Mouse (Mus musculus): ENCODE data around the gene Klf11. TPM values are rescaled to one million over a fixed set of nuclear protein-coding genes. Genes with fewer than 3 reads are reported as not detected.
"Not testable (repeated sequence)": the region's sequence is repeated elsewhere in the genome, so short reads cannot be mapped to it uniquely, and the experiment has no call there.

Klf11 gene
- total RNA-seq (2021): 10 to 100 TPM; 23.4 to 24.8 TPM

DNA sequence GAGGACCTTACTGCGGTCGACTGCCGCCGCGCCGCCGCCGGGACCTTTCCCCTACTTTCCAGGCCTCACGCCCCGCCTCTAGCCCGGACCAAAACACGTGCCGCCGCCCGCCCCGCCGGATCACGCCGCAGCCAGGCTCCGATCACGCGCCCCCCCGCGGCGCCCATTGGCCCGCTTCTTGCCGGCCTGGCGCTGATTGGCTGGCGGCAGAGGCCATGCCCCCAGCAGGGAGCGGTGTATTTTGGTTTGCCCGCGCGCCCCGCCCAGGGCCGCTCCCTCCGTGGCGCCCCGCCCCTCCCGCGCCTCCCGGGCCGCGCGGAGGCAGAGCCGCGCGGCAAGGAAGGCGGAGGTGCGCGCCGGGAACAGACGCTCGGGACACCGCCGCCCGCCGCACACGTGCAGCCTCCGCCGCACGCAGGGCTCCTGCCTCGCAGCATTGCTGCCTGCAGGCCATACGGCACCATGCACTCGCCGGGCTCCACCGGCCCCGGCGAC lies at the start of gene Klf11:
Gene Klf11 (plus strand): TSS at position 212 of the 495 bp plus-strand sequence.
- peak; percentile 98 for DNase-seq
- intact Hi-C loops (cut with DNase I): no loop called here

DNA sequence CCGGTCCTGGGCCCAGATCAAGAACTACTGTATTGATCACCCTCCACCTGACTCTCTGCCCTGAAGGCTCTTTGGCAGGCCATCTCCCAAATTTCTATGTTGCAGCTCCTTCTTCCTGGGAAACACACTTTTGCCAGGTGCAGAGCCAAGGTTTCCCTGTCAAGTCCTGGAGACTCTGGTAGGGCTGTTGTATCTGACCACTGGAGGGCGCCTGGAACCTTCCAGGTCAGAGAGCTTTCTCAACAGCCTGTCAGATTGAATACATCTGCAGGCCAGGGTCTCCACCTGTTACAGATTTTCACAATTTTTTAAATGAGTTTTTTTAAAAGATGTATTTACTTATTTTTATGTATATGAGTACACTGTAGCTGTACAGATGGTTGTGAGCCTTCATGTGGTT lies 47.8 kb upstream of the Klf11 start:
- DNase-seq: peak; percentile 83
- intact Hi-C loops (cut with DNase I): no loop called here

DNA sequence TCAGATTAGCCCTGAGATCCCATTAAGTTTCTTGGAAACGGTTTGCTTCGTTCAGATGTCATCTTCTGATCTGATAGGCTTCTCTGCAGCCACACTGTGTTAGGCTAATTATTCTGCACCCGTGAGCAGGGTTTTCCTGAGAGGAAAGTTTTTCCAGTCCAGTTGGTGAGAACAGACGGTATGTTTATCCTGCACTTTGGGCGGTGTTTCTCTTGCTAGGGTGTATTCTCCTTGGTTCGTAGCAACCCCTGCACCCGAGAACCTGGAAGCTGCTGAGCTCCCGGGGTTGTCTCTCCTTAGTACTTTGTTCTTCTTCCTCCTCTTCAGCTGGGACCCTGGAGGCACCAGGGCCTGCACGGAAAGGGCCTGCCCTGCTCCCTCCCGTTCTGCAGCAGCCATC lies 44.9 kb upstream of the Klf11 start:
- intact Hi-C loops (cut with DNase I): no loop called here
- no peak for DNase-seq

- intact Hi-C loops (cut with DNase I): no loop called here
- DNase-seq: peak; percentile 33
Observed at GRCm38 (mm10) chr12:24612591-24612990, 38.5 kb upstream of the Klf11 start.

GRCm38 (mm10) chr12:24614452-24615075 lies 36.5 kb upstream of the Klf11 start:
- no peak for DNase-seq
- intact Hi-C loops (cut with DNase I): no loop called here

GRCm38 (mm10) chr12:24615140-24615539 lies 35.9 kb upstream of the Klf11 start:
- intact Hi-C loops (cut with DNase I): no loop called here
- DNase-seq: no peak

- intact Hi-C loops (cut with DNase I): no loop called here
- no peak for DNase-seq
Observed at GRCm38 (mm10) chr12:24619436-24619835, 31.6 kb upstream of the Klf11 start.

- peak; percentile 31 for DNase-seq
Observed at GRCm38 (mm10) chr12:24623486-24624251, 27.4 kb upstream of the Klf11 start.

GRCm38 (mm10) chr12:24626401-24626800 lies 24.7 kb upstream of the Klf11 start:
- intact Hi-C loops (cut with DNase I): loop anchor here (5.0 kb wide), 1 partner anchor 49 kb away; no protein-coding TSS in a partner anchor
- no peak for DNase-seq

More at GRCm38 (mm10) chr12:24623486-24624251, 27.4 kb upstream of the Klf11 start:
- intact Hi-C loops (cut with DNase I): no loop called here

DNA sequence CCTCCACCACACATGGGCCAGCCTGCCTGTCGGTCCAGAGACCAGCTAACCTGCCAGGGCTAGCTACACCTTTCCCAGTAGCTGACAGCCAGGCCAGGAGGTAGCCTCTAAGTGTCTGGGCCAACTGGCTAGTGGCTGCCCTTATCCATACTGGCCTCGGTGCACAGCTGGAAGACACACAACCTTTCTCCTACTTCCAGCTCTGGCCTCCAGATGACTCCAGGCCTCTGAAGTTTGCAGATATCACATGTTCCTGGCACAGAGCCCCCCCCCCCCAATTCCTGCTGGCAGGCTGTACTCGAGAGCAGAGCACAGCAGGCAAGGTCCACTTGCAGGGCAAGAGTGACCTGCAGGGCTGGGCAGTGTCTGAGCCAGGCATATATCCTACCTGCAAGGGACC lies 23.9 kb upstream of the Klf11 start:
- no peak for DNase-seq
- intact Hi-C loops (cut with DNase I): loop anchor here (5.0 kb wide), 1 partner anchor 50 kb away; no protein-coding TSS in a partner anchor

DNA sequence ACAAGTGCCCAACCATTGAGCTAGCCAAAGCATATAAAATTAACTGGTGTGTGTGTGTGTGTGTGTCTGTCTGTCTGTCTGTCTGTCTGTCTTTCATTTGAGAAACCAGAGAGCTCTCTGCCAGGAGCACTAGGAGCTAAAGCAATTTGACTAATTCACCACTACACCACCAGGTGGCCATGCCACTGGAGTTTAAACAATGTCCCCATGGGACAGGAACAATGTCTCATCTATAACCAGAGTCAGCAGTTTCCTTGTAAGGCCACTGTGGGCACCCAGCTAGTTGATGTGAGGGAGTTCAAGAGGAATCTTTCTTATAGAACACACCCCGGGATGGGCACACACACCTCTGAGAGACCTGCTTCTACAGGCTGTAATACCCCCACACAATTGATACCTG lies 20.9 kb upstream of the Klf11 start:
- no peak for DNase-seq

DNA sequence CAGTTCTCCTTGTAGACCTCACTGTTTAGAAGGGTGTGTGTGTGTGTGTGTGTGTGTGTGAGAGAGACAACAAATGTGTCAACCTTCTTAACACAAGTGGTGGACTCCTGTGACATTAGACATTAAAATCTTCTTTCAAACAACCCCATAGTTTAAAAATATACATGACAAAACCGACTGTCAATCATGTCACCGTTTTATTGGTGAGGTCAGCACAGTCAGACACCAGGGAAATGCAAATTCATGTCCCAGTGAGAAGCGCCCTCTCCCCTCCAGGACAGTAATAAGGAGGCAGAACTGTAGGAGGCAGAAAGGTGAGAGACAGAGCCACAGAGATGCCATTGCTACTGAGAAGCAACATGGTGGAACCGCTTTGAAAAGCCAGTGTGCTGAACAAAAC lies 18.7 kb upstream of the Klf11 start:
- intact Hi-C loops (cut with DNase I): no loop called here
- DNase-seq: no peak

More for the DNA sequence above, 20.9 kb upstream of the Klf11 start:
- intact Hi-C loops (cut with DNase I): no loop called here

DNA sequence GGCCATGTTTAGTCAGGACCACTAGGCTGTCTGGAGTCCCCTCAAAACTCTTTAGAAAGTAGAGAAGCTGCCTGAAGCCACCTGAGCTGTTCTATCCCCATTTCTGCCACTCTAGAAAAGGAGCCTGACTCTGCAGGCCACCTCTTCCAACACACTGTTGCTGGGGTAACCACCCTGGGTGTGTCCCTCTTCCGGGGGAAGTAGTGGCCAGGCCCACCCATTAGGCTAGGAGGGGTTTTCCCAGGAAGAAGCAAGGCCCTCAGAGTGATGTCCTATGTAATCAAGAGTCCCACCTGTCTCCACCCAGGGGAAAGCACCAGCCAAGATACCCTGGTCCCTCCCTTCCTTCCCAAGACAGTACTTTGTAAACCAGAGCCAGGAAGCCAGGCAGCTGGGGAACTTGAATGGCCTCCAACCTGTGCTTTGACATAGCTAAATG lies 17.3 kb upstream of the Klf11 start:
- DNase-seq: no peak
- intact Hi-C loops (cut with DNase I): no loop called here

DNA sequence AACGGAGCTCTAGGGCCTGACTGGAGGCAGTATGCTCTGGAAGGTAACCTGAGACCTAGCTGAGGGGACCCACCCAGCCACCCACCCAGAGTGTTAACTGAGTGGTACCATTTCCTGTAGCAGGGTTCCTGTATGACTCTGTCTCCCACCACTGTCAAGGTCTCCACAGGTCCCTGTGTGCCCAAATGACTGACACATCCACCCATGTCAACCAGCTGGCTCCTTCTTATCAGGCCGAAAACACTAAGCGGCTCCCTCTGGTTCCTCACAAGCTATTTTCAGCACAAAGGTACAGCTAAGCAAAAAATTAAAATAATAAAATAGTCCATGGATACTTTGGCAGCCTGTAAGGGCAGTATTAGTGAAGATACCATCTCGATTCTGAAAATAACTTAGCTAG lies 16.9 kb upstream of the Klf11 start:
- intact Hi-C loops (cut with DNase I): no loop called here
- no peak for DNase-seq

- DNase-seq: no peak
- intact Hi-C loops (cut with DNase I): no loop called here
Observed at GRCm38 (mm10) chr12:24634648-24635047, 16.4 kb upstream of the Klf11 start.

DNA sequence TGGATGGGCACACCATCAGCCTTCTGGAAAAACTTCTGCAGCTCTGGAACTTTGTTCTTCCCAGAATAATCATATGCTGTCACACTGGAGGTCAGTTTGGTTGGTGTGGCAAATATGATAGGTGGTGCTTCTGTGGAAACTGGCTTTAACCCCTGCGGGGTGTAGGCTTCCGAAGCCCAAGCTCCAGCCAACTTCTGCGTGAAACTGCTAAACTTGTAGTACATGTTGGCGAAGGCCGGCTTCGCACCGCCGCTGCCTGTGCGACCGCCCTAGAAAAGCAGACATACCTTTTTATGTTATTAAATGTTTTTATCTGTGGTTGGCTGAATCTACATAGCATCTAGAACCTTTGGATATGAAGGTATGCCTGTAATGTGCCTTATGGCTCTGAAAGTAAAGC lies 12.3 kb upstream of the Klf11 start:
- intact Hi-C loops (cut with DNase I); DNase-seq: not testable (repeated sequence)

GRCm38 (mm10) chr12:24642370-24642802 lies 8.7 kb upstream of the Klf11 start:
- intact Hi-C loops (cut with DNase I): no loop called here
- peak; percentile 97 for DNase-seq

- intact Hi-C loops (cut with DNase I): no loop called here
- DNase-seq: no peak
Observed at GRCm38 (mm10) chr12:24644125-24644571, 6.9 kb upstream of the Klf11 start.

DNA sequence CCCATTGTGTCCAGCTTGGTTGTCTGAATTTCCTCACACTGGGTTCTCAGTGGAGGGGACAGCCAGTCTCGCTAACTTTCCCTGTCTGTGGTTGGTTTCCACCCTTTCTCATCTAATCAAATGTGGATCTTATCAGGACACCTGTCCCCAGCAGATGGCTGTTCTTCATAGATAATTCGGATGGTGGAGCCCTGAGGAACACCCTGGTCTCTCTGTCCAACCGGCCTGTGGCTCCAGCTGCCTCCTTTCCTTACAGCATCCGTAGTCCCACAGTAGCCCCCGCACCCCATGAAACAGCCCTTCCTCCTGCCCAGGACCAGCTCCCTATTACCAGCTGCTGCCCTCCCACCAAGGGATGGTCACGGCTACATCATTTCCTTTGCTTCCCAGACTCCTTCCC lies 5.2 kb upstream of the Klf11 start:
- no peak for DNase-seq
- intact Hi-C loops (cut with DNase I): no loop called here

GRCm38 (mm10) chr12:24648094-24648493 lies 3.0 kb upstream of the Klf11 start:
- no peak for DNase-seq
- intact Hi-C loops (cut with DNase I): no loop called here

DNA sequence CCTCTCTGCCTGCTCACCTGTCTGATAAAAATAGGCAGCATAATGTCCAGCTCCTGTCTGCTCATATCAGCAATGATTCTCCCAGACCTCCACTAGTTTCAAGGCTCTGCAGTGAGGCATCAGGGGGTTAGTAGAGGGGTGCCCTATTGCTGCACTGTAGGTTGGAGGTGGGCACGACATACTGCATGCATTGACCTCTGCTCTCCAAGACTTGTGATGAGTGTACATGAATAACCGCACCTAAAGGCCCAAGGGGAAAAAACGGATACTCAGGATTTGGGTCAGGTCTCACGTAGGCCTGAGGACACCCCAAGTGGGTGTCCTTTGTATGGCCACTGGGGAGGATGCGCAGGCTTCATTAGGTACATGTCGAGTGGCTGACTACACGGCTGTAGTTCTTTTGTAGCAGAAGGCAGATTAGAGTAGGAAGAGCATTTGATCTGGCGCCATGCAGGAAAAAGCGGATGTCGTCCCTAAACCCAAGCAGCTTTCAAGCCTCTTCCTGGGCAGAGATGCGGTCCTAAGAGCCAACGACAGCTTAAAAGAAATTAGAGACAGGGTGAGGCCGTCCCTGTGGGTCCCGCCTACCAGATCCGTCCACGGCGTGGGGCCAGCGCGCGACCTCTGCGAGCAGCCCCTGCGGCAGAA lies 535 bp upstream of the Klf11 start:
- intact Hi-C loops (cut with DNase I): no loop called here
- no peak for DNase-seq
